Mouse (Mus musculus) bone marrow macrophage, adult 2 months (primary cell): ENCODE data around the gene Ncoa4. TPM values are rescaled to one million over a fixed set of nuclear protein-coding genes. Genes with fewer than 3 reads are reported as not detected.
"Not testable (repeated sequence)": the region's sequence is repeated elsewhere in the genome, so short reads cannot be mapped to it uniquely, and the experiment has no call there.

Experiments used
- H3K27ac ChIP-seq: 2 replicates; pipeline ENCODE4 v1.5.1; 2012; ENCODE audit warnings: low read depth, low read length; ENCODE audit not compliant: insufficient read depth
- H3K4me1 ChIP-seq: 2 replicates; pipeline ENCODE4 v1.6.1; 2012; ENCODE audit warnings: low read length; ENCODE audit not compliant: control insufficient read depth, insufficient read depth
- H3K4me3 ChIP-seq: 2 replicates; pipeline ENCODE4 v1.5.1; 2012; ENCODE audit warnings: mild to moderate bottlenecking, low read length, moderate library complexity; ENCODE audit not compliant: insufficient read depth
- CTCF ChIP-seq: IDR thresholded peaks from 2 replicates; pipeline ENCODE4 v1.5.1; 2012; ENCODE audit warnings: low read depth, mild to moderate bottlenecking, low read length, moderate library complexity
- POLR2A ChIP-seq: IDR thresholded peaks from 2 replicates; pipeline ENCODE4 v1.6.1; 2012; ENCODE audit warnings: mild to moderate bottlenecking, low read depth, low read length, borderline replicate concordance
- polyA plus RNA-seq: library from polyadenylated mRNA; stranded (reverse); fragments of >200 nt; gene quantifications from 2 replicates; pipeline ENCODE4 v1.2.4, GENCODE M21; 2012; ENCODE audit not compliant: missing spikeins, insufficient read depth, insufficient read length

The Ncoa4 gene
- 173 and 209 TPM in 2 replicates for polyA plus RNA-seq

DNA sequence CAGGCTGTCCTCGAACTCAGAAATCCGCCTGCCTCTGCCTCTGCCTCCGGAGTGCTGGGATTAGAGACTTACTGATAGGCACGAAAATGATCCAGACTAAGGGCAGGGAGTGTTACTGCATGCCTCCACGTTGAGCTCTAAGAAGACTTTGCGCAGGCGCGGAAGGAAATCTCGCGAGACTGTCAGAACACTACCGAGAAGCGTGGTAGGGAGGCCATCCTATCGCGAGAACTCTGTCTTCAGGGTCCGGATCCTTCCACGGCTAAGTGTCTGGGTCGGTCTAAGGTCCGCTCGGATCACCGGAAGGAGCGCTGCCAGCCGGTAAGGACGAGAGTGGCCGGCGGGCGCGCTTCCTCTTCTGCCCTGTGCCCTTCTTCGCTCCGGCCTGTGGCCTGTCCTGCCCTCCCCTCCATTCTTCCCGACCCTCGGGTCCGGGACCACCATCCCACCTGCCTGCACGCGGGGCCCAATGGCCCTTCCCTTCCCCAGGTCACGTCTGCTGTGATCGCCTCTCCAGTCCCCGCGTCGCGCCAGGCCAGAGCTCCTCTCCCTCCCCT is at the start of gene Ncoa4:
Gene Ncoa4 (plus strand): TSS at position 176 of the 557 bp plus-strand sequence.
- H3K4me3 ChIP-seq = peak within 1 kb of the TSS; percentile 93
- peaks cover 28% of the 10 kb centered on the region for H3K4me1 ChIP-seq
- H3K27ac ChIP-seq = peak within 1 kb of the TSS; percentile 86

GRCm38 (mm10) chr14:32112124-32112523 is 47.5 kb upstream of the Ncoa4 start:
- H3K4me1 ChIP-seq, H3K27ac ChIP-seq, H3K4me3 ChIP-seq: not testable (repeated sequence)

More for the DNA sequence above, at the start of gene Ncoa4:
- peak; percentile 21; the same call in 1 of the 2 replicates for TF ChIP-seq POLR2A
- TF ChIP-seq CTCF = no peak

GRCm38 (mm10) chr14:32120940-32121919 is 38.4 kb upstream of the Ncoa4 start:
- Histone ChIP-seq H3K4me3 (no peak overlapping the region), H3K4me1 (no peaks in the 10 kb centered on the region), H3K27ac (no peak overlapping the region)
- TF ChIP-seq CTCF (no peak), POLR2A (no peak)

DNA sequence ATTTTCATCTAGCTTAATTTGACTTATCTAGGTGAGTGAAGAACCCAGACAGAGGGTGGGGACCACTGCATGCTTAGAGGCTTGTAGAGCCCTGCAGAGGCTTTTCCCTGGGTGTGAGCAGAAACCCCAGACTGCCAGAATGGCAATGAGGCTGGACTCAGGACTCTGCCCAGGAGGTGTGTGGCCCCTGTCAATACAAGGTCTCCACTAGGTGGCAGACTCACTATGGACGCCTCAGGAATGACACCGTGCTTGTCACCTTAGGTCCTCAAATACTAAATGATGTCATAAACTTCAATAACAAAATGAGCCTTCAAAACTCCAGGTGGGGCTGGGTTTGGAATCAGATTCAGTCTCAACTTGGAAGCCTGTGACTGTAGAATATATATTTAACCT is 37.7 kb upstream of the Ncoa4 start:
- no peak overlapping the region for H3K27ac ChIP-seq
- no peaks in the 10 kb centered on the region for H3K4me1 ChIP-seq

DNA sequence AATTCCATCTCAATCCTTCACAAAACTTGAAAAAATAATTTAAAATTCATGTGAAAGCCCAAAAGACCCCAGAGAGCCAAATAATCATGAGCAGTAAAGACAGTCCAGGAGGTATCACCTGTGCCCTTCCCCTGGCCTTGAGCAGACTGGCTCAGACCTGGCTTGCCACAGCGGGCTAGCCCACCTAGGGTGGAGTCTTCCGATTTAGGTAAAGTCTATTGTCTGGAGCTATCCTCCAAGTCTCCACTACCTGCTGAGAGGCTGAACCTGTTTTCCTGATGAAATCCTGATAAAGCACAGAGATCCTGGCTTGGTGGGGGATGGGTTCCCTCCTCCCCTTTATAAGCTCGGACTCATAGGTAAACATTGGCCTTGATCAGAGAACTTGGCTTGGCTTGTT is 35.4 kb upstream of the Ncoa4 start:
- TF ChIP-seq POLR2A = no peak
- no peak for TF ChIP-seq CTCF
- H3K4me1 ChIP-seq = no peaks in the 10 kb centered on the region
- no peak overlapping the region for H3K4me3 ChIP-seq
- H3K27ac ChIP-seq = no peak overlapping the region

More for the DNA sequence above, 37.7 kb upstream of the Ncoa4 start:
- no peak overlapping the region for H3K4me3 ChIP-seq
- TF ChIP-seq POLR2A = no peak
- peak; percentile 62 for TF ChIP-seq CTCF

DNA sequence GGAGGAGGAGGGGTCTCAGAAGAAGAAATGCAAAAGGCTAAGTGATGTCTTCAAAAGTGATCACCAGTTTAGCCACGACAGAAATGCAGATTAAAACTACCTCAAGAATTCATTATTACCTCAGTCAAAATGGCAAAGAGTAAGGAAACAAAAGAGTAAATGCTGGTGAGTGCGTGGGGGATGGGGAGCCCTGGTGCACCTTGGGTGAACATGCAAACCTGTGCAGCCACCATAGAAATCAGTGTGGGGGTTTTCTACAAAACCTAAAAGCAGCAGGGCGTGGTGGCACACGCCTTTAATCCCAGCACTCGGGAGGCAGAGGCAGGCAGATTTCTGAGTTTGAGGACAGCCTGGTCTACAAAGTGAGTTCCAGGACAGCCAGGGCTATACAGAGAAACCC is 34.4 kb upstream of the Ncoa4 start:
- not testable (repeated sequence) for H3K4me3 ChIP-seq, H3K27ac ChIP-seq, H3K4me1 ChIP-seq

DNA sequence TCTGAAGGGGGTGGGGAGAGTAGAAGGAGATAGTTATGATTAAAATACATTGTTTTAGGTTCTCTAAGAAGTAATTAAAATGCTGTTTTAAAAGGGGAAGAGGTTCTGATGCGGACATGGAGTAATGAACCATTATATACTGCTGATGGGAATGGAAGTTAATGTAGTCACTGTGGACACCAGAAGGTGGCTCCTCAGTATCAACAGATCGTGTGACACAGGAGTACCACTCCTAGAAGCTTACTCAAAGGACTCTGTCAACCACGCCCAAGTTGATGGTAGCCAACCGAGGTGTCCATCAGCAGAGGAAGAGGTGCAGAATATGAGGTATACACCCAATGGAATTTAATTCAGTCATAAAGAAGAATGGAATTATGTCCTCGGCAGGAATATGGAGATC is 31.3 kb upstream of the Ncoa4 start:
- Histone ChIP-seq H3K27ac (no peak overlapping the region), H3K4me1 (no peaks in the 10 kb centered on the region), H3K4me3 (no peak overlapping the region)
- TF ChIP-seq POLR2A (no peak), CTCF (no peak)

- Histone ChIP-seq H3K27ac (no peak overlapping the region), H3K4me3 (no peak overlapping the region), H3K4me1 (no peaks in the 10 kb centered on the region)
- no peak for TF ChIP-seq CTCF
- no peak for TF ChIP-seq POLR2A
Measured at GRCm38 (mm10) chr14:32131836-32132235, 27.8 kb upstream of the Ncoa4 start.

- TF ChIP-seq POLR2A (no peak), CTCF (no peak)
- Histone ChIP-seq H3K4me1 (no peaks in the 10 kb centered on the region), H3K27ac (no peak overlapping the region), H3K4me3 (no peak overlapping the region)
Measured at GRCm38 (mm10) chr14:32134293-32134692, 25.4 kb upstream of the Ncoa4 start.

GRCm38 (mm10) chr14:32136467-32136866 is 23.2 kb upstream of the Ncoa4 start:
- H3K4me1 ChIP-seq, H3K4me3 ChIP-seq, H3K27ac ChIP-seq: not testable (repeated sequence)
